Mouse (Mus musculus) liver, adult 2 months (tissue): Measurements from ENCODE around the gene Olfr332.

ENCODE experiments used
- CTCF ChIP-seq: fragments of 200-500 bp; IDR thresholded peaks from 2 replicates; pipeline ENCODE4 v1.5.1; 2011; ENCODE audit warnings: low read depth, low read length, control low read depth
- POLR2A ChIP-seq: fragments of 200-500 bp; IDR thresholded peaks from 2 replicates; pipeline ENCODE4 v1.6.1; 2011; ENCODE audit warnings: low read length, control low read depth; ENCODE audit not compliant: insufficient read depth; ENCODE audit errors: extremely low read depth

DNA sequence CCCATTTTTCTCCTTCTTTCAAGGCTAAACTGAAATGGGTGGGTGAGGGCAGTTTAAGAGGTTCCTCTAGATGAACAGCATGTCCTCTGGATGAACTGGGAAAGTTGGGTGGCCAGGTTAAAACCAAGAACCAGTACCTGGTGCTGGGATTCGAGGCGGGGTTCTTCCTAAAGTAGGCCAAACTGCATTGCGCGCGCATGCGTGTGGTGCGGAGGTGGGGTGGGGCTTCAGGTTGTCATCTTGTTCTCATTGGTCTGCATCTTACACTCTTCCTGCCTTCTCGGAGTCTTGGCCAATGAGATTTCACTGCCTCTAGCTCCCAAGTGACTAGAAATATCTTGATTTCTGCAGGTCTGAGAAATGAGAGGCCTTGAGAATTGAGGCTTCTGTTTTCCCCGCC, 39.6 kb downstream of the Olfr332 start, which contains the start of gene Lypd9:
- no peak for TF ChIP-seq CTCF
- no peak for TF ChIP-seq POLR2A
